21 mouse cellular contexts compared by ENCODE assay signal in the genomic region with DNA sequence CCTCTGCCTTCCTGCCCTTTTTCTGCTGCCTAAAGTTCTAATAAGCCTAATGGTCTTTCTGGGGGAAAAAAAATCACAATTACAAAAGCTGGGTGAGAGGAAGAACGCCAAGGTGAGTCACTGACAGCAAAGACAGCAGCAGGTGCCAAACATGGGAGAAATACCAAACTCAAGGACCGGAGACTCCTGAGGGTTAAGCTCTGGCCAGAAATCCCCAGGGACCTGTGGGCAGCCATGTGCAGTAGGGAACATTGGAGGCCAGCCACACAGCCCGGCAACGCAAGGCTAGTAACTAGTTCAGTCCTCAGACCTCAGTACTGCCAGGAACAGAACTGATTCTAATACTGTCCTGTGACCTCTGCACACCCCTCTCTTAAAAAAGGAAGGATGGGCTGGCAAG. TPM values are rescaled to one million over a fixed set of nuclear protein-coding genes. Genes with fewer than 3 reads are reported as not detected.
DNase-seq lines count a peak whose midpoint lies in the region; ATAC-seq and TF ChIP-seq lines count a peak whose summit lies in the region.
"Had no signal": no experiment of that assay in that cellular context is flagged by ENCODE, and none has a peak within 500 bp of the region (broad histone marks: within the 10 kb centered on the region; RNA-seq: fewer than 3 reads in every experiment).

No protein-coding gene starts in this region.

- H3K4me3 ChIP-seq in kidney, adult 2 months (ENCODE audit: insufficient read depth, low read depth, low read length) = no peak overlapping the region
- H3K4me3 ChIP-seq in kidney, embryonic 14.5 days (ENCODE audit: low read length) = no peak overlapping the region
- H3K4me3 ChIP-seq in MEL (ENCODE audit: control insufficient read depth in 1 of 2, insufficient read depth in 1 of 2, low read depth in 2 of 2, low read length in 2 of 2) = no peak overlapping the region
- H3K4me3 ChIP-seq: embryonic facial prominence, embryonic 12.5 days; heart, embryonic 15.5 days; hindbrain, embryonic 13.5 days had no signal

- no peak overlapping the region for H3K27ac ChIP-seq in kidney, adult 2 months (ENCODE audit: insufficient read depth, low read depth, low read length)
- H3K27ac ChIP-seq in kidney, embryonic 14.5 days (ENCODE audit: low read depth, low read length) = no peak overlapping the region
- no peak overlapping the region for H3K27ac ChIP-seq in MEL (ENCODE audit: control insufficient read depth, low read depth, low read length)
- H3K27ac ChIP-seq: embryonic facial prominence, embryonic 12.5 days; heart, embryonic 15.5 days; hindbrain, embryonic 13.5 days; hindbrain, postnatal 0 days had no signal

- peaks cover 9% of the 10 kb centered on the region; the same call in 1 of the 2 replicates for H3K4me1 ChIP-seq in kidney, adult 2 months (ENCODE audit: control insufficient read depth, insufficient read depth, low read length)
- H3K4me1 ChIP-seq in kidney, embryonic 14.5 days (ENCODE audit: control insufficient read depth, insufficient read depth, low read length) = no peaks in the 10 kb centered on the region
- H3K4me1 ChIP-seq in MEL (ENCODE audit: control insufficient read depth in 1 of 2, insufficient read depth in 2 of 2, low read length in 2 of 2) = peaks cover 0 to 10% of the 10 kb centered on the region in 2 experiments; a peak in 2 of 4 replicates
- H3K4me1 ChIP-seq: embryonic facial prominence, embryonic 12.5 days; heart, embryonic 15.5 days had no signal

- H3K36me3 ChIP-seq in kidney, adult 2 months (ENCODE audit: control insufficient read depth, insufficient read depth, low read length) = peaks cover 2% of the 10 kb centered on the region; the same call in 1 of the 2 replicates
- H3K36me3 ChIP-seq in kidney, embryonic 14.5 days (ENCODE audit: control insufficient read depth, insufficient read depth, low read length) = peaks cover 19% of the 10 kb centered on the region
- peaks cover 0 to 6% of the 10 kb centered on the region in 2 experiments; a peak in 2 of 4 replicates for H3K36me3 ChIP-seq in MEL (ENCODE audit: control insufficient read depth in 1 of 2, insufficient read depth in 2 of 2, low read length in 2 of 2)

- H3K9ac ChIP-seq in kidney, embryonic 14.5 days (ENCODE audit: low read depth, low read length) = no peak overlapping the region
- no peak overlapping the region for H3K9ac ChIP-seq in MEL (ENCODE audit: control insufficient read depth, low read depth, low read length, poor library complexity, severe bottlenecking)
- H3K9ac ChIP-seq: embryonic facial prominence, embryonic 12.5 days; heart, embryonic 15.5 days; hindbrain, embryonic 13.5 days had no signal

- 64% methylated on average over 4 of the region's 4 CpGs for WGBS in kidney, adult 2 months
- WGBS in kidney, embryonic 14.5 days = 87% methylated on average over 4 of the region's 4 CpGs

- H3K27me3 ChIP-seq in kidney, adult 2 months (replicated peaks; ENCODE audit: control insufficient read depth, insufficient read depth, low read length) = no peaks in the 10 kb centered on the region
- no peaks in the 10 kb centered on the region for H3K27me3 ChIP-seq in kidney, embryonic 14.5 days (ENCODE audit: control insufficient read depth, insufficient read depth, low read length)
- no peaks in the 10 kb centered on the region for H3K27me3 ChIP-seq in MEL (ENCODE audit: control insufficient read depth in 1 of 2, insufficient read depth in 2 of 2, low read length in 2 of 2)
- H3K27me3 ChIP-seq: embryonic facial prominence, embryonic 12.5 days; heart, embryonic 15.5 days; hindbrain, embryonic 13.5 days had no signal

- no peaks in the 10 kb centered on the region for H3K9me3 ChIP-seq in kidney, embryonic 14.5 days (ENCODE audit: control insufficient read depth, low read length)
- no peaks in the 10 kb centered on the region for H3K9me3 ChIP-seq in MEL (replicated peaks; ENCODE audit: insufficient read depth, low read length)
- H3K9me3 ChIP-seq: embryonic facial prominence, embryonic 12.5 days; heart, embryonic 15.5 days; hindbrain, embryonic 13.5 days had no signal

- DNase-seq in adrenal gland, postnatal 10 days = peak; percentile 73
- no peak for DNase-seq in adrenal gland, postnatal 4 days (ENCODE audit: low spot score in 2 of 2)
- DNase-seq in kidney, adult 2 months = peak; percentile 50
- no peak for DNase-seq in MEL (ENCODE audit: low read depth, low spot score)
- DNase-seq in adrenal gland, postnatal 25 days = peak; percentile 25
- no peak for DNase-seq in cerebellum, postnatal 36 days
- no peak for DNase-seq in frontal cortex, postnatal 14 days (ENCODE audit: low spot score in 2 of 2)
- DNase-seq: cerebellum, adult 8-10 months; cerebellum, postnatal 14 days; gastrocnemius, postnatal 36 days; heart, adult 18-20 months; heart, postnatal 14 days; kidney, postnatal 10 days had no signal

- TF ChIP-seq EP300 in MEL (IDR thresholded peaks at IDR 0.05; ENCODE audit: low read depth in 1 of 2, low read length in 2 of 2) = no peak

- no peak for ATAC-seq in kidney, embryonic 14.5 days (ENCODE audit: low FRiP score, low TSS enrichment)
- ATAC-seq: CD4-positive, CD25-positive, alpha-beta regulatory T cell, adult 4 months; forebrain, embryonic 16.5 days; hindbrain, postnatal 0 days had no signal

- TF ChIP-seq CTCF in kidney, adult 2 months (conservative IDR thresholded peaks at IDR 0.05; ENCODE audit: insufficient read depth, insufficient read length, low read depth, low read length) = no peak
- no peak for TF ChIP-seq CTCF in MEL (IDR thresholded peaks at IDR 0.05 in 2 of 3, conservative IDR thresholded peaks at IDR 0.05 in 1 of 3; ENCODE audit: control insufficient read depth in 1 of 3, insufficient read depth in 1 of 3, low read depth in 2 of 3, low read length in 3 of 3, poor library complexity in 1 of 3, severe bottlenecking in 1 of 3)

- TF ChIP-seq POLR2A in kidney, adult 2 months (IDR thresholded peaks at IDR 0.05; ENCODE audit: low read depth, low read length) = no peak
- TF ChIP-seq POLR2A in MEL (IDR thresholded peaks at IDR 0.05; ENCODE audit: control insufficient read depth in 1 of 2, insufficient read depth in 1 of 2, low read depth in 1 of 2, low read length in 2 of 2, poor library complexity in 1 of 2) = no peak

- TF ChIP-seq RAD21 in MEL (IDR thresholded peaks at IDR 0.05; ENCODE audit: low read depth, low read length) = no peak

- no peak overlapping the region for H3K4me2 ChIP-seq in kidney, embryonic 14.5 days (replicated peaks; ENCODE audit: low read depth, low read length)
- H3K4me2 ChIP-seq: embryonic facial prominence, embryonic 12.5 days; heart, embryonic 11.5 days; heart, embryonic 15.5 days; hindbrain, embryonic 13.5 days had no signal

- H3K79me2 ChIP-seq in MEL (ENCODE audit: control insufficient read depth, insufficient read depth, low read length, poor library complexity) = no peaks in the 10 kb centered on the region

TF ChIP-seq in MEL, 35 proteins besides CTCF, POLR2A, EP300 and RAD21:
- TF ChIP-seq JUND (IDR thresholded peaks at IDR 0.05; ENCODE audit: low read depth, low read length) (no peak), TBP (IDR thresholded peaks at IDR 0.05; ENCODE audit: low read depth, low read length) (peak; percentile 78)
TF ChIP-seq in MEL: peak in this region for 1.

RNA-seq across cellular contexts. Expression of gene Fbxo22, which starts 19.4 kb away (rescaled TPM):
- 10 to 100 TPM; 29.6 to 32.2 TPM for total RNA-seq in adrenal gland, postnatal 10 days (2021)
- total RNA-seq in adrenal gland, postnatal 4 days (2021) = 10 to 100 TPM; 32.6 to 34.8 TPM
- 26.4 and 27.7 TPM in 2 replicates for polyA plus RNA-seq in kidney, adult 2 months (2012; rRNA removed)
- 57.5 and 75.3 TPM in 2 replicates for polyA plus RNA-seq in kidney, embryonic 14.5 days (2014; fragmentation: Nextera tagmentation; extraction: Ambion mirVana)
- 28.2 and 28.4 TPM in 2 replicates for total RNA-seq in MEL (2012; rRNA removed)
- polyA plus RNA-seq in MEL (2012; ENCODE audit: insufficient read depth in 1 of 2, insufficient read length in 2 of 2, low read depth in 1 of 2, low replicate concordance in 2 of 2, missing spikeins in 1 of 2) = 10 to 100 TPM in 1 of 2 experiments, not detected in 1; 25.7 TPM
- total RNA-seq in adrenal gland, postnatal 25 days (2021) = 39.4 and 40.0 TPM in 2 replicates

Comparison
In these comparisons a context has a peak if more than half of its experiments do, and no peak if none do; other contexts are left out.
1. DNase-seq: peak in adrenal gland, postnatal 10 days (single experiment), kidney, adult 2 months (single experiment) and adrenal gland, postnatal 25 days (single experiment); none in adrenal gland, postnatal 4 days (0 of 2), MEL (single experiment), cerebellum, postnatal 36 days (0 of 2) and frontal cortex, postnatal 14 days (0 of 2).